Mouse (Mus musculus) cerebral cortex, adult 2 months (tissue): ENCODE measurements around the gene Mdh1.

ENCODE experiments used
- WGBS: fragments of 180-500 bp; shearing (Covaris S2); methylation state at CpG from one replicate; pipeline ENCODE4 v1.1.7; 2018; 5-methylcytosine and 5-hydroxymethylcytosine counted together

Gene Mdh1

GRCm38 (mm10) chr11:21540622-21541021 lies 31.5 kb downstream of the Mdh1 start:
- 100% methylated on average over 2 of the region's 2 CpGs for WGBS

- 78% methylated on average over 2 of the region's 2 CpGs for WGBS
Measured at GRCm38 (mm10) chr11:21540072-21540471, 32.1 kb downstream of the Mdh1 start.

DNA sequence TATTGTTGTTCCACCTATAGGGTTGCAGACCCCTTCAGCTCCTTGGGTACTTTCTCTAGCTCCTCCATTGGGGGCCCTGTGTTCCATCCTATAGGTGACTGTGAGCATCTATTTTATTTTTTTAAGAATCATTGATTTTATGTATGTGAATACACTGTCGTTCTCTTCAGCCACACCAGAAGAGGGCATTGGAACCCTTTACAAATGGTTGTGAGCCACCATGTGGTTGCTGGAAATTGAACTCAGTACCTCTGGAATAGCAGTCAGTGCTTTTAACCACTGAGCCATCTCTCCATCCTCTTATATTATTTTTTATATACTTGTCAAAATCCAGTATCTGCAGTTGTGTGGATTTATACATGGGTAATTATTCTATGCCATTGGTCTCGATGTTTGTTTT lies 41.3 kb downstream of the Mdh1 start:
- 83% methylated on average over 2 of the region's 2 CpGs for WGBS

DNA sequence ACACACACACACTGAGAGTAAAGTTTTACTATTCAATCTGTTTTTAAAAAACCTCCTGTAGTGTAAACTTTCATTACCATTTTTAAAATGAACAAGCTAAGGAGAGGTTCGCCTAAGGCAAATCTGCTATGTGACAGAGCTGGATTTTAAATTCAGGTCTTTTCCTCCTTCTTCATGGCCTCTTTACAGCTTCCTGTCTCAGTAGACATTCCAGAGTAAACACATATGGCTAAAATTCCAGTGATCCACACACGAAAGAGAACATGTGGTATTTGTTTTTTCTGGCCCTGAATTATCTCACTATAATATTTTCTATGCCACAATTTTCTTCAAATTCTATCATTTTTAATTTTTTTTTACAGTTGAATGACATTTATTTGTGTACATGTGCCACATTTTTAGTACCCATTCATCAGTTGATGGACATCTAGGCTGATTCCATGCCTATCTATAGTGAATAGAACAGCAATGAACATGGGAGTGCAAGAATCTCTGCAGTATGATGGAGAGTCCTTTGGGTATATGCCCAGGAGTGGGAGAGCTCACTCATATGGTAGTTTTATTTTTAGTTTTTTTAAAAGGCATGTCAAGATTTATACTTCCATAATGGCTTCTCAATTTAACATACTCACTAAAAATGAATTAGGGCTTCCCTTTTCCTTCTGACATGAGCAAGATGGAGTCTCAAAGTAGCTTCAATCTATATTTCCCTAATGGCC lies 43.3 kb downstream of the Mdh1 start:
- 43% methylated on average over 2 of the region's 2 CpGs for WGBS

- WGBS: 93% methylated on average over 9 of the region's 9 CpGs
Measured at GRCm38 (mm10) chr11:21517726-21518125, 54.4 kb downstream of the Mdh1 start.

GRCm38 (mm10) chr11:21516396-21516795 lies 55.8 kb downstream of the Mdh1 start:
- WGBS: 98% methylated on average over 1 of the region's 1 CpGs

GRCm38 (mm10) chr11:21510577-21510976 lies 61.6 kb downstream of the Mdh1 start:
- 86% methylated on average over 1 of the region's 1 CpGs for WGBS

GRCm38 (mm10) chr11:21508713-21509112 lies 63.5 kb downstream of the Mdh1 start:
- 79% methylated on average over 1 of the region's 1 CpGs for WGBS

- WGBS: 87% methylated on average over 5 of the region's 5 CpGs
Measured at GRCm38 (mm10) chr11:21507073-21507472, 65.1 kb downstream of the Mdh1 start.
